Mouse (Mus musculus): ENCODE data around the gene Ercc1.

Ercc1 gene

GRCm38 (mm10) chr7:19344237-19344847, at the start of gene Ercc1:
Ercc1 (plus strand) TSS chr7:19344778.
- TF ChIP-seq GATA4 (IDR thresholded peaks at IDR 0.05; ENCODE audit: insufficient replicate concordance, low read length): no peak

- TF ChIP-seq GATA4 (IDR thresholded peaks at IDR 0.05; ENCODE audit: insufficient replicate concordance, low read length): no peak
These were observed 48.9 kb upstream of the Ercc1 start for GRCm38 (mm10) chr7:19295503-19296185.

GRCm38 (mm10) chr7:19297034-19297433, 47.5 kb upstream of the Ercc1 start:
- no peak for TF ChIP-seq GATA4 (IDR thresholded peaks at IDR 0.05; ENCODE audit: insufficient replicate concordance, low read length)

- no peak for TF ChIP-seq GATA4 (IDR thresholded peaks at IDR 0.05; ENCODE audit: insufficient replicate concordance, low read length)
These were observed 46.8 kb upstream of the Ercc1 start for GRCm38 (mm10) chr7:19297794-19298193.

GRCm38 (mm10) chr7:19299194-19299593, 45.4 kb upstream of the Ercc1 start:
- TF ChIP-seq GATA4 (IDR thresholded peaks at IDR 0.05; ENCODE audit: insufficient replicate concordance, low read length): no peak

GRCm38 (mm10) chr7:19300501-19301421, 43.8 kb upstream of the Ercc1 start:
- TF ChIP-seq GATA4 (IDR thresholded peaks at IDR 0.05; ENCODE audit: insufficient replicate concordance, low read length): no peak

GRCm38 (mm10) chr7:19301461-19302263, 42.9 kb upstream of the Ercc1 start:
- TF ChIP-seq GATA4 (IDR thresholded peaks at IDR 0.05; ENCODE audit: insufficient replicate concordance, low read length): no peak

- no peak for TF ChIP-seq GATA4 (IDR thresholded peaks at IDR 0.05; ENCODE audit: insufficient replicate concordance, low read length)
These were observed 42.1 kb upstream of the Ercc1 start for GRCm38 (mm10) chr7:19302264-19303045.

GRCm38 (mm10) chr7:19303046-19303305, 41.6 kb upstream of the Ercc1 start:
- TF ChIP-seq GATA4 (IDR thresholded peaks at IDR 0.05; ENCODE audit: insufficient replicate concordance, low read length): no peak

GRCm38 (mm10) chr7:19303770-19304169, 40.8 kb upstream of the Ercc1 start:
- no peak for TF ChIP-seq GATA4 (IDR thresholded peaks at IDR 0.05; ENCODE audit: insufficient replicate concordance, low read length)

- no peak for TF ChIP-seq GATA4 (IDR thresholded peaks at IDR 0.05; ENCODE audit: insufficient replicate concordance, low read length)
These were observed 39.8 kb upstream of the Ercc1 start for GRCm38 (mm10) chr7:19304501-19305412.

- TF ChIP-seq GATA4 (IDR thresholded peaks at IDR 0.05; ENCODE audit: insufficient replicate concordance, low read length): no peak
These were observed 39.2 kb upstream of the Ercc1 start for GRCm38 (mm10) chr7:19305413-19305735.
